Mouse (Mus musculus): ENCODE results near the gene Esp22.

DNA sequence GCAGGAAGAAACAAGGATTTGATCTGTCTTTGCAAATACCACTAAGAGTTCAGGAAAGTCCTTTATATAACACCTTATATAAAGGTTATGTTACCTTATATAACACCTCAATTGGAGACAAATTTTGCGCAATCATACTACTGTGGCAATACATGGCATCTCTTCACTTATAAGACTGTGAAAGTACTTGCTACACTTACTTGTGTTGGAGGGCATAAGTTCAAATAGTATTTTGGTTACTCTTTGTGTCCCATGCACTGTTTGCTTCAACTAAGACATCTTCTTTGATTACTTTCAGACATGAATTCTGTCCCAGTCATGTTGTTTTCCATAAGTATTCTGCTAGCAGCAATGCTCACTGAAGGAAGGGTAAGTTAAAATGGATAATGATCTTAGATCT, at the start of gene Esp22:
- no peak for TF ChIP-seq CTCF (IDR thresholded peaks at IDR 0.05; ENCODE audit: borderline replicate concordance, insufficient read depth, low read depth, low read length)
- no peak for TF ChIP-seq POLR2A (IDR thresholded peaks at IDR 0.05; ENCODE audit: borderline replicate concordance, insufficient read depth, low read length)
